Mouse (Mus musculus) myocyte (in vitro differentiated cells): ENCODE results near the gene Glt1d1.

Experiments used
- CEBPB ChIP-seq: IDR thresholded peaks from 2 replicates; pipeline ENCODE4 v1.6.1; 2011; ENCODE audit warnings: mild to moderate bottlenecking, moderate library complexity; ENCODE audit not compliant: poor library complexity, insufficient read depth, severe bottlenecking
- REST ChIP-seq: IDR thresholded peaks from one replicate; pipeline ENCODE4 v1.6.1; 2011; ENCODE audit warnings: mild to moderate bottlenecking, control low read depth, moderate library complexity; ENCODE audit not compliant: insufficient read depth, insufficient read length
- SRF ChIP-seq: IDR thresholded peaks from one replicate; pipeline ENCODE4 v1.6.1; 2011; ENCODE audit warnings: low read depth; ENCODE audit not compliant: control insufficient read depth, insufficient read length

DNA sequence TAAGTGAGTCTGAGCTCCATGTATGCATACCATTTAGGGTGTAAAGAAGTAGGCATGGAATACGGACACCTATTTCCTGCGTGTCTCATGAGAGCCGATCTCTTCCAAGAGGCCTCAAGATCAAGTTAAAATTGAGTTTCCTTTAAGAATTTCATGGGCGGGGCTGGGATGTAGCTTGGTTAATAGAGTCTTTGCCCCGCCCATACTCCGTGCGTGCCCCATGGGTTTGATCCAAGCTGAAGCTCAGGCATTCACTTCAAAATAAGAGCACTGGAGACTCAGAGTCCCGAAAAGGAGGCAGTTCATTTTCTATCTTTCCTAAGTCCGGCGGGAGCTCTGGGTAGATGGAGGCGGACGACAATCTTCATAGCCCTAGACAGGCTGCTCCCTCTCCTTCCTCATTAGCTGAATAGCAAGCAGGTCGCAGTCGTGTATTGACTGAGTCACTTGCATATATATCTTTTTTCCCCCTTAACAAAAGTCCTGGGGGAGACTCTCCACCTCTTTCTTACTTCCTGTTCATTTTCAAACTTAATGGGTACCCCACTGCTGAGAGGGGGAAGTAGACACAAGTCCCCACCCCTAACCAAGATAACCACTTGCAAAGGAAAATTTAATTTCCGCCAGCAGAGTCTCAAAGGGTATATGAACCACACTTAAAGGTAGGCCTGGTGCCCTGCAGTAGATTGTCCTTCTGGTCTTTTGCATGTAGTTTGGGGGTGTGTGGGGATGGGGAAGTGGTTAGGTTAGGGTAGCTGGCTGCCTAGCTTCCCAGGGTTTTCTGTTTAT lies 88.7 kb downstream of the Glt1d1 start:
- TF ChIP-seq SRF (no peak), CEBPB (no peak), REST (no peak)
